Mouse (Mus musculus) stomach, embryonic 14.5 days (tissue): ENCODE data around the gene Ajuba. TPM values are rescaled to one million over a fixed set of nuclear protein-coding genes. Genes with fewer than 3 reads are reported as not detected.

ENCODE experiments used
- ATAC-seq: fragments of 200-750 bp; cut with Nextera tagmentation; 2 replicates; pipeline ENCODE4 v1.8.0; 2017; ENCODE audit warnings: low read depth, moderate TSS enrichment; ENCODE audit not compliant: insufficient number of reproducible peaks, insufficient read depth, low FRiP score
- H3K27ac ChIP-seq: fragments of 300-500 bp; sonication (generic); 2 replicates; pipeline ENCODE4 v1.5.1; 2014; ENCODE audit warnings: mild to moderate bottlenecking, low read length, moderate library complexity, mixed read lengths
- H3K27me3 ChIP-seq: fragments of 300-500 bp; sonication (generic); 2 replicates; pipeline ENCODE4 v1.6.1; 2014; ENCODE audit warnings: low read length, control low read depth, mixed read lengths; ENCODE audit not compliant: control insufficient read depth, insufficient read depth
- H3K36me3 ChIP-seq: fragments of 300-500 bp; sonication (generic); 2 replicates; pipeline ENCODE4 v1.6.1; 2014; ENCODE audit warnings: mild to moderate bottlenecking, control low read depth, low read length, moderate library complexity, mixed read lengths; ENCODE audit not compliant: control insufficient read depth, insufficient read depth
- H3K4me1 ChIP-seq: fragments of 300-500 bp; sonication (generic); 2 replicates; pipeline ENCODE4 v1.6.1; 2014; ENCODE audit warnings: low read length, control low read depth, mixed read lengths; ENCODE audit not compliant: control insufficient read depth, insufficient read depth
- H3K4me2 ChIP-seq: fragments of 300-500 bp; sonication (generic); replicated peaks from 2 replicates; pipeline ENCODE4 v1.6.1; 2014; ENCODE audit warnings: low read depth, low read length, control low read depth
- H3K4me3 ChIP-seq: fragments of 300-500 bp; sonication (generic); 2 replicates; pipeline ENCODE4 v1.5.1; 2014; ENCODE audit warnings: low read depth, low read length, control low read depth
- H3K9ac ChIP-seq: fragments of 300-500 bp; sonication (generic); replicated peaks from 2 replicates; pipeline ENCODE4 v1.6.1; 2014; ENCODE audit warnings: low read depth, mild to moderate bottlenecking, control low read depth, low read length, moderate library complexity, mixed read lengths
- H3K9me3 ChIP-seq: fragments of 300-500 bp; sonication (generic); 2 replicates; pipeline ENCODE4 v1.6.1; 2016; ENCODE audit warnings: low read depth, low read length, control low read depth; ENCODE audit not compliant: control insufficient read depth
- WGBS: fragments of 180-500 bp; shearing (Covaris S2); extraction: QIAGEN DNeasy Blood & Tissue Kit; methylation state at CpG from one replicate; pipeline ENCODE4 v1.1.7; 2014; 5-methylcytosine and 5-hydroxymethylcytosine counted together
- polyA plus RNA-seq: library from polyadenylated mRNA; unstranded; fragments of >200 nt; fragmentation: Nextera tagmentation; extraction: Ambion mirVana; gene quantifications from 2 replicates; pipeline ENCODE4 v1.2.1, GENCODE M21; 2014

Gene Ajuba
- polyA plus RNA-seq, 1 experiment from 2014 or later, result 30.3 TPM

GRCm38 (mm10) chr14:54569451-54570392 lies 7.6 kb downstream of the Ajuba start:
- H3K36me3 ChIP-seq, result peaks cover 47% of the 10 kb centered on the region
- H3K27me3 ChIP-seq, result no peaks in the 10 kb centered on the region
- no peak for ATAC-seq
- H3K4me1 ChIP-seq, result peaks cover 27% of the 10 kb centered on the region
- H3K9me3 ChIP-seq, result no peaks in the 10 kb centered on the region
- no peak overlapping the region for H3K27ac ChIP-seq
- H3K9ac ChIP-seq, result no peak overlapping the region
- no peak overlapping the region for H3K4me2 ChIP-seq
- H3K4me3 ChIP-seq, result no peak overlapping the region
- 57% methylated on average over 17 of the region's 17 CpGs for WGBS

GRCm38 (mm10) chr14:54568694-54569414 lies 8.5 kb downstream of the Ajuba start:
- H3K27me3 ChIP-seq, result no peaks in the 10 kb centered on the region
- H3K36me3 ChIP-seq, result peaks cover 47% of the 10 kb centered on the region
- no peak overlapping the region for H3K4me2 ChIP-seq
- peaks cover 19% of the 10 kb centered on the region for H3K4me1 ChIP-seq
- ATAC-seq, result no peak
- no peak overlapping the region for H3K27ac ChIP-seq
- no peaks in the 10 kb centered on the region for H3K9me3 ChIP-seq
- no peak overlapping the region for H3K9ac ChIP-seq
- 73% methylated on average over 15 of the region's 15 CpGs for WGBS
- no peak overlapping the region for H3K4me3 ChIP-seq

GRCm38 (mm10) chr14:54560527-54561242 lies 16.7 kb downstream of the Ajuba start:
- H3K9ac ChIP-seq, result no peak overlapping the region
- H3K36me3 ChIP-seq, result no peaks in the 10 kb centered on the region
- H3K4me3 ChIP-seq, result no peak overlapping the region
- 80% methylated on average over 14 of the region's 14 CpGs for WGBS
- ATAC-seq, result no peak
- no peak overlapping the region for H3K4me2 ChIP-seq
- no peak overlapping the region for H3K27ac ChIP-seq
- no peaks in the 10 kb centered on the region for H3K27me3 ChIP-seq
- H3K9me3 ChIP-seq, result no peaks in the 10 kb centered on the region
- no peaks in the 10 kb centered on the region for H3K4me1 ChIP-seq

DNA sequence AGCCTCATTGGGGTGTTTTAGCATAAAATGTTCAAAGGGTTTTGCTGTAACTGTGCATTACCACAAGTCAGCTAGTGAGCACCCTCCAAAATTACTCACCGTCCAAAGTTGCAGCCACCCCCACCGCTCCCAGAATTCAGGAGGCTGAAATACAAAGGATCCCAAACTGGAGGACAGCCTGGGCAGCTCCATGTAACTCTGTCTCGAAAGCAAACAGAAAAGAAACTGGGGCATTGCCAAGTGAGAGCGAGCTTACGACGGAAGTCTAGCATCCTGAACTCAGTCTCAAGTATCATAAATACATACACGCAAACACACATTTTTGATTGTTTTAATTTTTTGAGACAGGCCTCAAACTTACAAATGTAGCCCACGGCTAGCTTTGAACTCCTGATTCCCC lies 20.0 kb downstream of the Ajuba start:
- Histone ChIP-seq H3K27ac (no peak overlapping the region), H3K4me3 (no peak overlapping the region), H3K4me2 (no peak overlapping the region), H3K27me3 (no peaks in the 10 kb centered on the region), H3K36me3 (no peaks in the 10 kb centered on the region), H3K9me3 (no peaks in the 10 kb centered on the region), H3K4me1 (peaks cover 5% of the 10 kb centered on the region; the same call in 1 of the 2 replicates), H3K9ac (no peak overlapping the region)
- no peak for ATAC-seq
- WGBS, result 73% methylated on average over 8 of the region's 8 CpGs

- Histone ChIP-seq H3K36me3 (peaks cover 3% of the 10 kb centered on the region; the same call in 1 of the 2 replicates), H3K9me3 (no peaks in the 10 kb centered on the region), H3K4me3 (peak within 1 kb of the TSS; percentile 64), H3K4me1 (peaks cover 5% of the 10 kb centered on the region; the same call in 1 of the 2 replicates), H3K4me2 (peak within 1 kb of the TSS; percentile 85), H3K27ac (peak within 1 kb of the TSS; percentile 86), H3K27me3 (no peaks in the 10 kb centered on the region), H3K9ac (peak within 1 kb of the TSS; percentile 80)
- WGBS, result under 1% methylated on average over 76 of the region's 76 CpGs
- ATAC-seq, result peak; percentile 96
Observed at GRCm38 (mm10) chr14:54553975-54554769, 23.2 kb downstream of the Ajuba start, which contains the start of gene Haus4. TSS of gene Haus4 (minus strand) at chr14:54554616.

DNA sequence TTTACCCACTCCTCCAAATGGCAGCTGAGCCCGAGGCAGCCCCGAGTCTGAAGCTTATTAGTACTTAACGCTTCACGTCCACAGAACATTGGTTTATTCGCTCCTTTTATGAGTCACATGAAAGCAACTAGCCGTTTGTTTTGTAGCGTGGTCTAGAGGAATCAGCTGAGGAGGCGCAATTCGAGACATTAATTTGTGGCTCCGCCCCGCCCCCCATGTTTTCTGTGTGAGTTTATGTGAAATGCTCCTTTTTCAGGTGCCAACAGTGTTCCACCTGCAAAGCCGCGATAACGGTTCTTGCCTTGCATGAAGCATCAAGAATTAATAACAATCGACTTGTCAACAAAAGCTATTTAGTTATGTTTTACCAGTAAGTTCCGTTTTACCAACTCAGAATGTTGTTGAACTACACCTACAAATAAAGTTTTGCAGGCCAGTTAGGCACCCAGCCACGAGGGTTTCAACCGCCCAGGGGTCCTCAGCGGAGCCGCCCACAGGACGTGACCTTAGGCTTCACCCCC lies 23.8 kb downstream of the Ajuba start:
- ATAC-seq, result no peak
- peaks cover 3% of the 10 kb centered on the region; the same call in 1 of the 2 replicates for H3K36me3 ChIP-seq
- peak overlapping the region; percentile 85 for H3K4me2 ChIP-seq
- no peaks in the 10 kb centered on the region for H3K27me3 ChIP-seq
- H3K4me1 ChIP-seq, result peaks cover 5% of the 10 kb centered on the region; the same call in 1 of the 2 replicates
- H3K9ac ChIP-seq, result peak overlapping the region; percentile 80
- WGBS, result 4% methylated on average over 21 of the region's 21 CpGs
- H3K27ac ChIP-seq, result peak overlapping the region; percentile 86
- no peaks in the 10 kb centered on the region for H3K9me3 ChIP-seq
- peak overlapping the region; percentile 64 for H3K4me3 ChIP-seq

- no peak overlapping the region for H3K4me3 ChIP-seq
- H3K27me3 ChIP-seq, result no peaks in the 10 kb centered on the region
- no peaks in the 10 kb centered on the region for H3K9me3 ChIP-seq
- H3K36me3 ChIP-seq, result peaks cover 23% of the 10 kb centered on the region
- 91% methylated on average over 5 of the region's 5 CpGs for WGBS
- H3K4me1 ChIP-seq, result no peaks in the 10 kb centered on the region
- no peak overlapping the region for H3K4me2 ChIP-seq
- no peak for ATAC-seq
- no peak overlapping the region for H3K9ac ChIP-seq
- no peak overlapping the region for H3K27ac ChIP-seq
Observed at GRCm38 (mm10) chr14:54544703-54545102, 32.7 kb downstream of the Ajuba start.
